Mouse (Mus musculus) thymus, postnatal 14 days (tissue): ENCODE data around the gene Svep1.

ENCODE experiments used
- DNase-seq: peaks from one replicate; pipeline ENCODE4 v3.0.0; 2021

Svep1 gene

DNA sequence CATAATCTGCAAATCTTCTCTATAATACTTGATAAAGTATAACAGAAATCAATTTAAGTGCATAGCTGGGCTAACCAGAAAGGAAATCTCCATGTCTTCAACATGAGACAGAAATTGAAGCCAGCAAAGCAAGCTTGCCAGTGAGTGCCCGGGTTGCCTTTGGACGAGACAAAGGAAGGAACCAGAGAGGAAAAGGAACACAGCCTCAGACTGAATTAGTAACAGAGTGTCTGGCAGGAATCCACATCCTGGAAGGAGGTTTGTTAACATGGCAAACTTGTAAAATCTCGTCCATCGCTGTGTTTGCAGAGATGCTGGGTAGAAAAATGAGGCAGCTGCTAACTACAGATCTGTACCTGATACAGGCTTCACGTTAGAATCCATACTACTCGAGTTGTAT lies 128.7 kb downstream of the Svep1 start:
- DNase-seq = no peak

DNA sequence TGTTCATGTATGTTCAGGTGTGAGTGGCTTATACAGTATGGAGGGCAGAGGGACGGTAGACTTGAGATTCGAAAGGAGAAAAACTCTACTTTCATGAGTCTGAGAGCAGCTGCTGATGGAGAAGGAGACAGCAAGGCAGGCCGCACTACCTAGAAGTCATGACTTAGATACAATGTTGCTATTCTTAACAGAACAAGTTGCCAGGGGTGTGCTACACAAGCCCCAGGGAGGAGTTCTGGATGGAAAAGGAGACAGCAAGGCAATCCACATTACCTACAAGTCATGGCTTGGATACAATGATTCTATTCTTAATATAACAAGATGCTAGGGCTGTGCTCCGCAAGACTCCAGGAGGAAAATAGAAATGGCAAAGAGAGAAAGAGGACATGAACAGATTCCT lies 129.1 kb downstream of the Svep1 start:
- DNase-seq = no peak

DNA sequence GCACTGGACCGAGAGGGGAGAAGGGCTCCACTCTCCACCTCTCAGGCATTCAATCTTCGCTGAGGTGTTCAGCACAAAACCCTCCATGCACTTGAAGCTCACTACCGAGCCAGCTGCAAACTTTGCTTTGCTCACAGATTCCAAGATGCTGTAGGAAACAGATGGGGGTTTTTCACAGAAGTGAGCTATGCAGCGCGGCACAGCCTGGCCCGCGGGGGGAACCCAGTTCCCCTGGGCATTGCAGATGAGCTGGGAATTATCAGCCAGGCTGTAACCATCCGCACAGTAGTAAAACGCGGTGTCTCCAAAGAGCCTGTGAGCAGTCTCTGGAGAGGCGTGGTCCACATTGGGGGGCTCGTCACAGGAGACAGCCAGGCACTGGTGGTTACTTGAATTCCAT lies 133.8 kb downstream of the Svep1 start:
- no peak for DNase-seq

DNA sequence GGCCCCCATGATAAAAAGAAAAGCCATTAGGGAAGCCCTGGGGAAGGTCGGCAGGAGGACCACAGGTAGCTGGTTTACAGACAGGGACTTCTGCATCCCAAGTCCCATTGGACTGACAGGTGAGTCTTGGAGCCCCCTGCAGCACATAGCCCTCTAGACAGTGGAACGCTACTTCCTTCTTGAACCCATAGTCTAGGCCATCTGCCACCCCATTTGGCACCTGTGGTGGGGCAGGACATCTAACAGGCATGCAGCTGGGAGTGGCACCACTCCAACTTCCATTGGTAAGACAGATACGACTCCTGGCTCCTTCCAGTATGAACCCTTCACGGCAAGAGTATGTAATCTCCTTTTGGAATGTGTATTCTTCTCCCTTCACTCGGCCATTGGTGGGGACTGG lies 137.8 kb downstream of the Svep1 start:
- DNase-seq = no peak

DNA sequence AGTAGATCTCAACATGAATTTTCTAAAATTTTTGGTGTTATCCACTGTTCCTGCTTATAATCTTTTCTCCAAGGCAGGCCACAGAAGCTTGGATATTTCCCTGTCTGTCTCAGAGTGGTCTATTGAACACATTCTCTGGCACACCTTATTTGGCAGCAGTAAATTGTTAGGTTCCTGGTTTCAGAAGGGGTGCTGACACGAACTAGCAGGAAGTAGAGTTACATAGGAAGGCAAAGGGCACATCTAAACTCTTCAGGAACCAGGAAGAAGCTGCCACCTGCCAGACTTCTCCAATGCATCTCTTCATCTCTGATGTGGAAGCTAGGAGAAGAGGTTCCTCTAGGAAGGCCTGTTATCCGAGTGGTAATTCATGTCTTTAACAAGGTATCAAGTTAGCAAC lies 141.9 kb downstream of the Svep1 start:
- peak; percentile 16 for DNase-seq

DNA sequence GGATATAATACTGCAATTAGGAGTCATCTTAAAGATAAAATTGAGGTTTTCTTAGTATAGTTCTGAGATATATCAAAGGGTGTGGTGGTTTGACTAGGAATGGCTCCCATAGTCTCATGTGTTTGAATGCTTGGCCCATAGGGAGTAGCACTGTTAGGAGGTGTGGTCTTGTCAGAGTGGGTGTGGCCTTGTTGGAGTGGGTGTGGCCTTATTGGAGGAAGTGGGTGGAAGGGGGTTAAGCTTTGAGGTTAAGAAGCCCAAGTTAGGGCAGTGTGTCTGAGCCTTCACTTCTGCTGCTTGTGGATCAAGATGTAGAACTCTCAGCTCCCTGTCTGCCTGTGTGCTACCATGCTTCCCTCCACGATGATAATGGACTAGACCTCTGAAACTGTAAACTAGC lies 143.7 kb downstream of the Svep1 start:
- DNase-seq = peak; percentile 31

DNA sequence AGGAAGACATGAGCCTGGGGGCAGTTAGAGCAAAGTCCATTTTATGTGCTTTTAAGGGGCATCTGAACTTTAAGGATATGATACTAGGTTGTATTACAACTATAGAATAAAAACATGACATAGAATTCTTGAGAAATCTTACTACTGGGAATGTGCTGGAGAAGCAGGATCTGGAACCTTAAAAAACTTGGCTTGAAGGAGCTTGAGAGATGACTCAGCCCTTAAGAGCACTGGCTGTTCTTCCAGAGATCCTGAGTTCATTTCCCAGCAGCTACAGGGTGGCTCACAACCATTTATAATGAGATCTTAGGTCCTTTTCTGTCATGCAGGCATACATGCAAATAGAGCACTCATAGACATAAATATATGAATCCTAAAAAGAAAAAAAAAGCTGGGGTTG lies 151.0 kb downstream of the Svep1 start:
- no peak for DNase-seq

DNA sequence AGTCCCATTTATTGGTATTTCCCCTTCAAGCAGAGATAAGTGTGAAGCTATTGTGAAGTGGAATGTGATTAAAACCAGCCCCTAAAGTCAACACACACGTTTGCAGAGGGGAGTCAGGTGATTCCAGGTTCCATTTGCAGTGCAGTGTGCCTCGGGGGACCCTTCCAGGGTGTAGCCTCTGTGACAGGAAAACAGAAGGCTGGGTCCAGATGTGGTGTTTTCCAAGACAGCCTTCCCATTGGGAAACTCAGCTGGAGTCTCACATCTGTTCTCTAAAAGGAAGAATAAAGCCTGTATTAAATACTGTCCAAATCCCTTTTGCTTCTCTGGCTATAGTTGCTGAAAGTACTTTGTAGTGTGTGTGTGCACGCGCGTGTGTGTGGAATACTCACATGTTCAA lies 152.2 kb downstream of the Svep1 start:
- DNase-seq = no peak

DNA sequence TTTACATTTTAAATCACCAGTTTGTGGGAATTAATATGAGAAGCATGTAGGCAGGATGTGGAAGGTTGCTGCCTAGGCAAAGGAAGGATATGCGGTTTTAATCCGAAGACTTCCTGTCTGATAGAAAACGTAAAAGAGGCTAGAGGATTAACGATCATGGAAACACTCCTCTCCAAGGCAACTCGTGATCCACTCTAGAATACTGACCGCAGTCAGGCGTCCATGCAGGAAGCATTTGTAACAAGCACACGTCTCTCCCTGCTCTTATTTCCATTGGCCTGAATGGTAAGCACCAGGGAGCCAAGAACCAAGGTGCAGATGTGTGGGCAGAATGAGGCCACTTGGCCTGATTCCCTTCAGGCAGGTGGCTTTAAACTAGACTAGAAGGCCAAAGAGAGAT lies 155.9 kb downstream of the Svep1 start:
- DNase-seq = no peak

DNA sequence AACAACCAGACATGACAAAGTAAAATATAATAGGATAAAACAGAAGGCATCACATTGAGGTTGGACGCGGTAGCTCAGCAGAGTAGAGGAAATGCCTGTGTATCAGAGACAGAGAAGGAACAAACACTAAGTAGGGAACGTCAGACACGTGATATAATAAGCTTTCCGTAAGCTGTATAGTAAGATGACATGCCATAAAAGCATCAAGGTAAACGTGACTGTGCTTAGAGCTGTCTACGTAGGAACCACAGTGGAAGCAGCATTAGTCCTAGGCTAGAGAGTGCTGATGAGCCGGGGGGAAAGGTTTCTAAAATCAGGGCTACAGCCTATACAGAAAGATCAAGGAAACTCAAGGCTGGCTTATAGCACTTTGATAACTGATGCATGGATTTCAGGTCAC lies 156.4 kb downstream of the Svep1 start:
- DNase-seq = no peak

DNA sequence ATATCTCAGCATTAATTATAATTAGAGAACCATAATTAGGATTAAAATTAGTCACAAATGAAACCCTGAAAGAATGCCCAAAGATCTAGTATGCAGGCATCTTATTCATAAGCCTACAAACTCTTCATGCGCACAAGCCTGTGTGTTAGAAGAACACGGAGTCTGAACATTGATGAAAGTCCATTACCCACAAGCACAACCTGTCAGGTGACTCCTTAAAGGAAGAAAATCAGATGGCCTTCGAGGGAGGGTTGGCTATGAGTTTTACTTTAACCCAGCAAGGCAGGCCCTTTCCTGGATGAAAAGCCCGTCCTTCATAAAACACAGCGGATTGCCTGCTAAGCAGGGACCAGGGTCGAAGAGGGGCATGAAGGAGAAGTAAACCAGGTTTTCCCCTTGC lies 161.8 kb downstream of the Svep1 start:
- DNase-seq = no peak

DNA sequence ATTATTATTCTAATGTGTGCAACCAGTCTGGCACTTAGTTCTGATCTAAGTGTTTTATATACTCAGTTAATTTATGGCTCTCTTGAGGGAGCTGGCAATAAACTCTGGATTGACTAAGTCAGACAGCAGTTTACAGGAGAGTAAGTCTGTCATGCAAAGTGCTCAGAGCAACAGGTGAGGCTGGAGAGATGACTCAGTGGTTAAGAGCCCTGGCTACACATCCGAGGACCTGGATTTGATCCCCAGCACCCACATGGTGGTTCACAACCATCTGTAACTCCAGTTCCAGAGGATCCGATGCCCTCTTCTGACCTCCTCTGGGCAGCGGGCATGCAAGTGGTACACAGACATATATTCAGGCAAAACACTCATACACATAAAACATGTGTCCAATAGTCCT lies 162.3 kb downstream of the Svep1 start:
- no peak for DNase-seq

DNA sequence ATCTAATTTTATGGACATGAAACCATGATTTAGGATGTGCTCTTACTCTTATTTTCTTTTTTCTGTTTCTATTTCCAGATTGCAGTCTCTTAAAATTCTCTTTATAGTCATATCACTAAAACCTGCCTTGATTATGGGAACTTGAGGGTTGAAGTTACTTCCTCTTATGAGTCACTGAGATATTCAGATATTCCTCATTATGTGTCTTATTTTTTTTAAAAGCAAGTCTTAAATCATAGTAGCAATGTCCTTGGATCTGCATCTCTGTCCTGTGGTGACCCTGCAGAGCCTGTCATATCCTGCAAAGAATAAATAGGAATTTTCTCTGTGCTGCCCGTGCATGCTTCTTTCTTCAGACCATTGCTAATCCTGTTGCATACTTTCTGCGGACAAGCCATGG lies 166.6 kb downstream of the Svep1 start:
- DNase-seq = no peak

DNA sequence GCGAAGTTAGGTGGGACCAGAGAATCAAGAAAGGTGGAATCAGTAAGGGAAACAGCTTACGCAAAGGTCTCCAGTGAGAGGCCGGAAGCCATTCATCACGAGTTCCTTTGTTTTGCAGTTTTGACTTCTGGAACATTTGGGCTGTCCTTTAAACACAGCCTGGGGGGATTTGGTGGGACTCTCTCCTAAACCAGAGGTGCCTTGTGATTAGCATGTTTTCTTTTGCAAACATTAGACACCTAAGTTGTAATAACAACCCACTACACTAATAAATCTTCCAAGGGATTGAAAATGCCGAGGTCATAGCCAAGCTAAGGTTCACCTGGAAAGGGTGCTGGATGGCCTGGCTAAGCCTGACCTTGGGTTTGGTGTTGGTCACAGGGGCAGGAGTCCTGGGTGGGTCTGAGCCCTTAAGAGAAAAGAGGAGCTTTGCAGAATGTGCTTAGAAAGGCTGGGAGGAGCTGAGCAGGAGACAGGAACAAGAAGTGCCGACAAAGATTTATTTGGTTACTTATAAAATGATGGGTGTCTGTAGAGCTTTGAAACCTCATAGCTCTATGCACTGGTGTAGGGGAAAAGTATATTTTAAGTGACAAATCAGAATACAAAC lies 169.5 kb downstream of the Svep1 start:
- DNase-seq = no peak

DNA sequence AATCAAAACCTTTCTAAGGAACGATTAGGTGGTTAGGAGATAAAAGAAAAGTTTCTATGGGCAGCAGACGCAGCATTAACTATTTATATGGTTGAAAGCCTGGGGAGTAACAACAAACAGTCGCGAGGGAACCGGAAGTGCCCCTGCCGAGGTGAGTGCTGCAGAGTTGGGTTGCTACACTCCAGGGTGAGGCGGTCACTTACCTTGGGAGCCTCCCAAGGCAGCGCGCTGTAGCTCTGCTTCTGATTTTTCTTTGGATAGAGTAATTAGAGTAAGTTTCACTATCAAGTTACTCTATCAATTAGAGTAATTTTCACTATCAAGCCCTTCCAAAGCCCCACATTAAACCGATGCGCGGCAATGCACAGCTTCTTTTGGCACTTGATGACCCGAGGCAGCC lies 172.0 kb downstream of the Svep1 start:
- peak; percentile 14 for DNase-seq

DNA sequence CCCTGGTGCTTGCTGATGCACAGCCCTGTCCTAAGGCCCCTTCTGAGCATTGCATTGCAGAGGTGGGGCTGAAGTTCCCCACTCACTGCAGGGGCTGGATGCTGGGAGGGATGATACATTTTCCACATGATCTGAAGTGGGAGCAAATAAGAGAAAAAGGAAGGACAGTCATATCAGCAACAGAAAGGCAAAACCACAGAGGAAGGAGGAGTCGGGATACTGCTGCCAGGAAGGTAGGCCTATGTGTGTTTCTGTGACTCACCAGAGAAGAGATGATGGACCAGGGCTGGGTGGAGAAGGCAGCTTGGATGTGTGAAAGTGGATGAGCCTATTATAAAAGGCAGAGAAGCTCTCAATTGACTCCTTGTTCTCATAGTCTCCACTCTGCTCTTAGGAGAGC lies 173.9 kb downstream of the Svep1 start:
- no peak for DNase-seq

DNA sequence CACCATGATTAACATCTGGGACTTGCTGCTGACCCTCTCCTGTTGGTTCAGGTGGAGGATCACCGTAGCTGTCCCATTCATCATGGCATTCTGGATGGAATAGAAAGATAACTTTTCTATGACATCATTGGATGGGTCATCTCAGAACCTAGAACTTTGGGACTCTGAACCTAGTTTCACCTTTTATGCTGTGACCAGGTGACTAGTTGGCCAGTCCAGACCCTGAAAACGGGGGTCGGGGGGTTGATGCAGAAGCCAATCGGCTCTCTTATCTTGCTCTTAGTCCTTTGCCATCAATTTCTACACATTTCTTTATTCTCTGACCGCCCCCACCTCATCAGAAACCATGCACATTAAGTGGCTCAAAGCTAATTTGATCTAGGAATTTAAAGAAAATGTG lies 197.6 kb downstream of the Svep1 start, which contains the start of gene Txndc8:
Txndc8 (minus strand) TSS at position 101 of the 400 bp plus-strand sequence.
- no peak for DNase-seq

DNA sequence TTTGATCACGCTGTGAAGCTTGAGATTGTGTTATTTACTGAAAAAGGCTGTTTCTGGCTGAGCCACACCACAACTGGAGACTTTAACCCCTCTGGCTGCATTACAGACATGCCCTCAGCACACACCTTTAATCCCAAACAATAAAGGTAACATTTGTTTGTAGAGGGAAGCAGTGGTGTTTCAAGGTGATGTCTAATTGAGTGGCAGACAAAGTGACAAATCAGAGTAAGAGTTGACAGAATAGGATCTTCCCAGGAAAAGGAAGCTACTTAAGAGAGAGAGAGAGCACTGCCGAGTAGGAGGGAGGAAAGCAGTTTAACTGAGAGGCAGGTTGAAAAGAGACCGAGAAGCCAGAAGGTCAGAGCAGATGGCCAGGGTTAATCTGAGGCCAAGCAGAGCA lies 203.2 kb downstream of the Svep1 start:
- DNase-seq = no peak
